Mouse (Mus musculus) kidney, embryonic 15.5 days (tissue): Measurements from ENCODE around the gene Smim24. TPM values are rescaled to one million over a fixed set of nuclear protein-coding genes. Genes with fewer than 3 reads are reported as not detected.

ENCODE experiments used
- ATAC-seq: fragments of 200-750 bp; cut with Nextera tagmentation; replicated peaks from 2 replicates; pipeline ENCODE4 v1.8.0; 2017; ENCODE audit warnings: moderate TSS enrichment; ENCODE audit not compliant: low FRiP score
- H3K27ac ChIP-seq: fragments of 300-500 bp; sonication (generic); 2 replicates; pipeline ENCODE4 v1.5.1; 2015; ENCODE audit warnings: mild to moderate bottlenecking, inconsistent platforms
- H3K27me3 ChIP-seq: fragments of 300-500 bp; sonication (generic); 2 replicates; pipeline ENCODE4 v1.6.1; 2015; ENCODE audit warnings: inconsistent platforms
- H3K36me3 ChIP-seq: fragments of 300-500 bp; sonication (generic); 2 replicates; pipeline ENCODE4 v1.6.1; 2015; ENCODE audit warnings: inconsistent platforms
- H3K4me1 ChIP-seq: fragments of 300-500 bp; sonication (generic); 2 replicates; pipeline ENCODE4 v1.6.1; 2015; ENCODE audit warnings: inconsistent platforms
- H3K4me2 ChIP-seq: fragments of 300-500 bp; sonication (generic); 2 replicates; pipeline ENCODE4 v1.6.1; 2015; ENCODE audit warnings: moderate library complexity, mild to moderate bottlenecking, inconsistent platforms
- H3K4me3 ChIP-seq: fragments of 300-500 bp; sonication (generic); replicated peaks from 2 replicates; pipeline ENCODE4 v1.5.1; 2015; ENCODE audit warnings: mild to moderate bottlenecking, inconsistent platforms
- H3K9ac ChIP-seq: fragments of 300-500 bp; sonication (generic); 2 replicates; pipeline ENCODE4 v1.6.1; 2015; ENCODE audit warnings: mild to moderate bottlenecking, inconsistent platforms
- H3K9me3 ChIP-seq: fragments of 300-500 bp; sonication (generic); replicated peaks from 2 replicates; pipeline ENCODE4 v1.6.1; 2016; ENCODE audit warnings: inconsistent platforms
- WGBS: fragments of 180-500 bp; shearing (Covaris S2); methylation state at CpG from one replicate; pipeline ENCODE4 v1.1.7; 2015; ENCODE audit warnings: mixed read lengths; 5-methylcytosine and 5-hydroxymethylcytosine counted together
- polyA plus RNA-seq: library from polyadenylated mRNA; unstranded; fragments of >200 nt; fragmentation: Nextera tagmentation; extraction: Ambion mirVana; gene quantifications from 2 replicates; pipeline ENCODE4 v1.2.1, GENCODE M21; 2015

Gene Smim24
- polyA plus RNA-seq, 1 experiment from 2014 or later = 26.0 TPM

DNA sequence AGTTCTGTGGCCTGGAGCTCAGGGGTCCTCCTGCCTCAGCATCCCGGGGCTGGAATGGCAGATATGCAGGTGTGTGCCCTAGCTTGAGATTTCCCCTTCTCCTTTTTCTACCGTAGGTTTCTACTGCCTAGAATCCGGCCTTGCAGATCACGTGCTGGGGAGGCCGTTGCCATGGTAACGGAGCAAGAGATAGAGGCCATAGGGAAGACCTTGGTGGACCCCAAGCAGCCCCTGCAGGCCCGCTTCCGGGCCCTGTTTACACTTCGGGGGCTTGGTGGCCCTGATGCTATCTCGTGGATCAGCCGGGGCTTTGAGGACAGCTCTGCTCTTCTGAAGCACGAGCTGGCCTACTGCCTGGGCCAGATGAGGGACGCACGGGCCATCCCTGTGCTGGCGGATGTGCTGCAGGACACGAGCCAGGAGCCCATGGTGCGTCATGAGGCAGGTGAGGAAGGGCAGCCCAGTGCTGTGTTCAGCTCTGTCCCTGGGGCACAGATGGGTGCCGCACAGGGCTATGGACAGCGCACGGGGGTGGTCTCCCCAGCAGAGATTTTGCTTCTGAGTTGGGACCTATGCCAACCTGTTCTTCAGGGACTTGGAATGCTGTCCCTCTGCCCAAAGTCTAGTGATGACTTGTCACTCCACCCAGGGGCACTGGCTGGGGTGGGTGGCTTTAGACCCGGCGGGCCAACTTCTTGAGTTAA is 7.1 kb upstream of the Smim24 start:
- Histone ChIP-seq H3K4me3 (peak overlapping the region; percentile 96), H3K4me2 (peak overlapping the region; percentile 90), H3K27me3 (no peaks in the 10 kb centered on the region), H3K27ac (no peak overlapping the region), H3K9me3 (no peaks in the 10 kb centered on the region), H3K36me3 (peaks cover 40% of the 10 kb centered on the region), H3K9ac (0 out of 2 replicates have a peak overlapping the region, but pooled peaks have one; percentile 5), H3K4me1 (peaks cover 33% of the 10 kb centered on the region)
- WGBS = 82% methylated on average over 22 of the region's 22 CpGs
- ATAC-seq = no peak

DNA sequence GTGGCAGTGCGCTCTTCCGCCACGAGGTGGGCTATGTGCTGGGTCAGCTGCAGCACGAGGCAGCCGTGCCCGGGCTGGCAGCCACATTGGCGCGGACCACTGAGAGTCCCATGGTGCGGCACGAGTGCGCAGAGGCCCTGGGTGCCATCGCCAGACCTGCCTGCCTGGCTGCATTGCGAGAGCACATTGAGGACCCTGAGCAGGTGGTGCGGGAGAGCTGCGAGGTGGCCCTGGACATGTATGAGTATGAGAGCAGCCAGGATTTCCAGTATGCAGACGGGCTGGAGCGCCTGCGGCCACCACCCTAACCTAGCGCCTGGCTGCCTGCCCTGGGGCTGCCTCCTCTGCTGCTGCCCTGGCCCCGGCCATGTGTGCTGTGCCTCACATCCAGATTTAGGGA is 5.1 kb upstream of the Smim24 start:
- 95% methylated on average over 20 of the region's 20 CpGs for WGBS

DNA sequence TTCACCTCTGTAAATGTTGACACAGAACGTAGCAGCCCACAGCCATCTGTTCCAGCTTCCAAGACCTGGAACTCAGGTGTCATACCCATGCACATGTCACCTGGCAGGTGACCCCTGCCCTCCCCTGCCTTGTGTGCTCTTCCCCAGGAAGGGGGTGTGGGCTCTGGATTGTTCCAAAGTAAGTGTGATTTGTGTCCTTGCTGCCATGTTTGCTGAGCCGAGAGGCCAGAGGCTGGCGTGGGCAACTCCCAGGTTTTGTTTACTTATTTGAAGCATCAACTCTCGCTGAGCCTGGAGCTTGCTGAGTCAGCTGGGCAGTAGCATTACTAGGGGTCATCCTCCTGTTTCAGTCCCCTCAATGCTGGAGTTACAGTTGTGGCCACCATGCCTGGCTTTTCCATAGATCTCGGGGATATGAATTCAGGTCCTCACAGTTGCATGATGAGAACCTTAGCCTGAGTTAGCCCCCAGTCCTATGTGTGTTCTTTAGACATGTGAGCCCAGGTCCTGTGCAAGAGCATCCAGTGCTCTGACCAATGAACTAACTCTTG is 4.3 kb upstream of the Smim24 start, which contains the start of gene Gm48552:
Gene Gm48552, plus strand, starts transcription at position 501 of the 551 bp plus-strand sequence.
- no peaks in the 10 kb centered on the region for H3K27me3 ChIP-seq
- H3K4me3 ChIP-seq = no peak within 1 kb of the TSS
- no peak within 1 kb of the TSS for H3K4me2 ChIP-seq
- H3K4me1 ChIP-seq = peaks cover 42% of the 10 kb centered on the region
- no peaks in the 10 kb centered on the region for H3K9me3 ChIP-seq
- no peak for ATAC-seq
- peaks cover 40% of the 10 kb centered on the region for H3K36me3 ChIP-seq
- WGBS = 71% methylated on average over 5 of the region's 5 CpGs
- H3K9ac ChIP-seq = no peak within 1 kb of the TSS
- peak within 1 kb of the TSS; percentile 55; the same call in 1 of the 2 replicates for H3K27ac ChIP-seq

More for the DNA sequence above, 5.1 kb upstream of the Smim24 start:
- Histone ChIP-seq H3K4me3 (no peak overlapping the region), H3K4me1 (peaks cover 34% of the 10 kb centered on the region), H3K27me3 (no peaks in the 10 kb centered on the region), H3K27ac (no peak overlapping the region), H3K9ac (no peak overlapping the region), H3K36me3 (peaks cover 40% of the 10 kb centered on the region), H3K9me3 (no peaks in the 10 kb centered on the region), H3K4me2 (no peak overlapping the region)
- ATAC-seq = no peak

DNA sequence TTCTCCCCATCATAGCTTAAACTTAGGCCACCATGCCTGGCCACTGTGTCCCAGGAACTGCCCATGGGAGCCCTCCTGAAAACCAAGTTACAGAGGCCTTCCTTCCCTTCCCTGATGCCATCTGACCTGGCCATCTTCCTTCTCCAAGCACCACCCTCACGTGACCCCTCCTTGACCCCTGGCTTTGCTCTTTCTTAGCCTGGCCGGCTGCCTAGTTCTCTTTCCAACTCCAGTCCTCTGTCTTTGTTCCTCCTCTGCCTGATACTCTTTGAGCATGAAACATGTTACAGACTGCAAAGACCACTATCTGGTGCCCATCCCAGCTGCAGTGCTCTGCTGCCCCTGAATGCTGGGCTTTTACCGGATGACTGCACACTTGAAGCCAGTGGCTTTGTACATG is 3.5 kb upstream of the Smim24 start:
- Histone ChIP-seq H3K27ac (peak overlapping the region; percentile 55; the same call in 1 of the 2 replicates), H3K9me3 (no peaks in the 10 kb centered on the region), H3K9ac (no peak overlapping the region), H3K36me3 (peaks cover 40% of the 10 kb centered on the region), H3K4me1 (peaks cover 50% of the 10 kb centered on the region), H3K27me3 (no peaks in the 10 kb centered on the region), H3K4me2 (no peak overlapping the region), H3K4me3 (no peak overlapping the region)
- WGBS = 63% methylated on average over 3 of the region's 3 CpGs
- ATAC-seq = no peak; the same call in 1 of the 2 replicates

DNA sequence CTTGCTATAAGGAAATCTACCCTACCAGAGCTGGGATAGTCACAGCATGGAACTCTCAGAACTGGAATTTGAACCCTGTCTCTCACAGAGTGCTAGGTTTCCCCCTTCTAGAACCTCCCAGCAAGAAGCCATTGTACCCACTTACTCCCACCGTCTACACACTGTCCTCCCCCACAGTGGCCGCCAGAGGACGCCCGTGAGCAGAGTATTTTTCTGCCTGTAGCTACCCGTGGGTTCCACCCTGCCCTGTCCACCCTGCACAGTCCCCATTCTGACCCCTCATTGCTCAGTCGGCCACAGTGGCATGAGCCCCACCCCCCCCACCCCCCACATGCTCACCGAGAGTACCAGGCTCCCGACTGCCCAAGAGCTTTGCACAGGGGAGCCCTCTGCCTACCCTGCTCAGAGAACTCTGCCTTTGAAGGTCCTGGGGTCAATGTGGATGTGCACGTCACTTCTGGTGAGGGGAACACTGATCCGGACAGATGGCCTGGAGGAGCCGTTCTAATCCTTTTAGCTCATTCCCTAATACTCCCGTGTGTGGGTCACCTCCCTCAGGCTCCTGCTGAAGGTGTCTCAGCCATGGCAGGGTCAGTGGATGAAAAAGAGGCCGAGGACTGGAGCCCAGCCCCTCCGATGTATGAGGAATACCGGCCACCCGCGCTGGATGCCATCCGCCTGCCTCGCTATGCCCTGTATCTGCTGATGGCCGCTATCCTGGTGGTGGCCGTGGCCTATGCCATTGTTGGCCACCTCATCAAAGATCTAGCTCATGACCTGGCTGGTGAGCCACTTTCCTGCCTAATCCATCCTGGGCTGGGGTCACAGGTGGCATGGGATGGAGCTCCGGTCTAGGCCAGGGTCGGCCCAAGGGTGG is 2.8 kb upstream of the Smim24 start:
- Histone ChIP-seq H3K36me3 (peaks cover 40% of the 10 kb centered on the region), H3K4me3 (no peak overlapping the region), H3K9ac (no peak overlapping the region), H3K27ac (peak overlapping the region; percentile 55; the same call in 1 of the 2 replicates), H3K9me3 (no peaks in the 10 kb centered on the region), H3K4me1 (peaks cover 46% of the 10 kb centered on the region), H3K27me3 (no peaks in the 10 kb centered on the region), H3K4me2 (no peak overlapping the region)
- ATAC-seq = peak; percentile 46
- 59% methylated on average over 23 of the region's 23 CpGs for WGBS

DNA sequence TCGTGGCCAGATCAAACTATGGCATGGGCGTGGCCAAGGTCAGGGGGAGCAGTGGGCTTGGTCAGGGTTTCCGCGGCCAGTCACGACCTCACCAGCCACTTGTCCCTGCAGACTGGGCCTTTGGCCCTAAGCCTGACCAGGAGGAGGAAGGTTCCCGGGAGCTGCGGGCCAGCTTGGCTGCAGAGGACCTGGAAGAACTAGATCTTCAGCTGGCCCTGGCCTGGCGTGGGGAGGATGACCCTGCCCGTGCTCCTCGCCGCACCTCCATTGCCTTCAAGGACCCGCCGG is 2.2 kb upstream of the Smim24 start:
- Histone ChIP-seq H3K27me3 (no peaks in the 10 kb centered on the region), H3K36me3 (peaks cover 40% of the 10 kb centered on the region), H3K27ac (no peak overlapping the region), H3K9me3 (no peaks in the 10 kb centered on the region), H3K4me2 (no peak overlapping the region), H3K4me1 (peaks cover 40% of the 10 kb centered on the region), H3K4me3 (no peak overlapping the region), H3K9ac (no peak overlapping the region)
- ATAC-seq = no peak
- WGBS = 89% methylated on average over 13 of the region's 13 CpGs

DNA sequence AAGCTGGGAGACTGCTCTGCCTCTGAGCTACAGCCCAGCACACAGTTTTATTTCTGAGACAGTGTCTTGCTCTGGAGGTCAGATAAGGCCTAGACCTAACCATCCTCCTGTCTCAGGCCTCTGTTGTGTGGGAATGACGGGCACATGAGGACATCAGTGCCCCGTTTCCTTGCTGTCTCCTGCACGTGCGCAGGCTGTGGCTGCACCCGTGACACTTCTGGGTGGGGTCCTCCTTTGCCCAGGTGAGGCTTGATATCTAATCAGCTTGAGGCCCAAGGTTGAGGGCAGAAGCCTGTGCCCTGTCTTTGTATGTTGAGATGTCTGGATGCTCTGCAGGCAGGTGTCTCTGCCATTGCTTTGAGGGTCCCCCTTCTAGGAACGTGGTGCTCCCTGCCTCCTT is 581 bp upstream of the Smim24 start:
- Histone ChIP-seq H3K4me1 (peaks cover 44% of the 10 kb centered on the region), H3K27ac (peak overlapping the region; percentile 76; the same call in 1 of the 2 replicates), H3K9ac (no peak overlapping the region), H3K4me2 (no peak overlapping the region), H3K36me3 (peaks cover 23% of the 10 kb centered on the region), H3K4me3 (no peak overlapping the region), H3K9me3 (no peaks in the 10 kb centered on the region), H3K27me3 (no peaks in the 10 kb centered on the region)
- WGBS = 88% methylated on average over 6 of the region's 6 CpGs
- ATAC-seq = no peak

DNA sequence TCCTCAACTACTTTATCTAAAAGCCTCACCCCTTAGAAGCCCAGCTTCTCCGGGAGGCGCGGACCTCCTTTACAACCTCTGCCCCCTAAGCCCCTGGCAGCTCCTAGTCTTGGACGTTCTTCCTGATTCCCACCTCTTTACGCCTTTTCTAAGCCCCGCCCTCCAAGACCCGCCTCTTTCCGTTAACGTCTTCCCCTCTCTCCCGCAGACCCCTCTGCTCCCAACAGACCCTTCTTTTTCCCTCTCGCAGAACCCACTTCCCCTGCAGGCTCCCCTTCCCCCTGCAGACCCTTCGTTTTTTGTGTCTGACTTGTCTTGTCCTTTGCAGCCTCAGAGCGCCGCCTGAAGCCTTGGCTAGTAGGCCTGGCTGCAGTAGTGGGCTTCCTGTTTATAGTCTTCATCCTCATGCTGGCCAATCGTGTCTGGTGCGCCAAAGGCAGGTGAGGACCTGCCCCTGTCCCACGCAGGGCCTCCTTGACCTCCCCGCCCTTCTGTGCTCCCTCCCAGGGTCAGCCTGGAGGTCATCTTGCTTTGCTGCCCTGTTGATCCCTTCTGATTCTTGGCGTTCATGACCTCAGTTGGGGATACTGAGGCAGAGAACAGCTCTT is 709 bp downstream of the Smim24 start:
- 5% methylated on average over 19 of the region's 19 CpGs for WGBS
- peaks cover 19% of the 10 kb centered on the region for H3K36me3 ChIP-seq
- H3K9ac ChIP-seq = peak overlapping the region; percentile 40

DNA sequence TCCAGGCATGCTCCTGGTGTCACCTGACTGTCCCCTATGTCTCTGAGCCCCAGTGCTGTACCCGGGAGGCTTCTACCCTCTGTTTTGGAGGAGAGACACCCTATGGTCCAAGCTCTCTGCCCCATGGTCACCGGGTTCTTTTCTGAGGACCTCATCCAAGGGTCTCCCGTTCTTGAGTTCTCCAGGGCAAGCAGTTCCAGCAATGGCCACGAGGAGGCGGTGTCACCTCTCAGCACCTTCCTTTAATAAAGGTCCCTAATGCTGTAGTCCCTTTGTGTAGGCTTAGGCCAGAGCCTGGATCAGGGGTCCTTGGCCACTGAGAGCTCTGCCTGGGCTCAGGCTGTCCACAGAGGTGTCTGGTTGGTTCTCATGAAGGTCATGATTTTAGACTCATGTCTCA is 2.3 kb downstream of the Smim24 start:
- 0 out of 2 replicates have a peak overlapping the region, but pooled peaks have one; percentile 29 for H3K27ac ChIP-seq
- H3K4me3 ChIP-seq = no peak overlapping the region
- H3K4me2 ChIP-seq = no peak overlapping the region
- WGBS = 16% methylated on average over 5 of the region's 5 CpGs
- no peaks in the 10 kb centered on the region for H3K27me3 ChIP-seq
- peaks cover 42% of the 10 kb centered on the region for H3K4me1 ChIP-seq
- no peak overlapping the region for H3K9ac ChIP-seq
- peaks cover 24% of the 10 kb centered on the region for H3K36me3 ChIP-seq
- no peaks in the 10 kb centered on the region for H3K9me3 ChIP-seq
- no peak for ATAC-seq

More for the DNA sequence above, 709 bp downstream of the Smim24 start:
- Histone ChIP-seq H3K4me2 (peak overlapping the region; percentile 66), H3K27me3 (no peaks in the 10 kb centered on the region), H3K4me1 (peaks cover 48% of the 10 kb centered on the region), H3K27ac (peak overlapping the region; percentile 76), H3K9me3 (no peaks in the 10 kb centered on the region), H3K4me3 (peak overlapping the region; percentile 36)
- no peak for ATAC-seq

DNA sequence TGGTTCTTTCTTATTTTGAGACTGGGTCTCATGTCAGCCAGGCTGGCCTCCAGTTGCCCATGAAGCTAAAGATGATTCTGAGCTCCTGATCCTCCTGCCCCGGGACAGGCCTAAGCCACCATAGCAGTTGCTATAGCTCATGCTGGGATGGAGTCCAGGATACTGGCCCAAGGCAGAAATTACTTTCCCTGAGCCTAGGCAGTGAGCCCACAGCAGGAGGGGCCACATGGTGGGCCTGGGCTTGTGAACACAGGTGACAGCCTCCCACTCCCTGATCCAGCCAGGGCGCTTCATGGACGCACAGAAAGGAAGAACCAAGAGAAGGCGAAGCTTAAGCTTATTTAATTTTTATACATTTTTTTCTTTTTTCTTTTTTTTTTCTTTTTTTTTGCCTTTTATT is 3.0 kb downstream of the Smim24 start:
- no peak for ATAC-seq
- Histone ChIP-seq H3K4me2 (no peak overlapping the region), H3K36me3 (peaks cover 28% of the 10 kb centered on the region), H3K27me3 (no peaks in the 10 kb centered on the region), H3K4me3 (no peak overlapping the region), H3K9me3 (no peaks in the 10 kb centered on the region), H3K4me1 (peaks cover 47% of the 10 kb centered on the region), H3K27ac (0 out of 2 replicates have a peak overlapping the region, but pooled peaks have one; percentile 14), H3K9ac (no peak overlapping the region)
- 88% methylated on average over 4 of the region's 4 CpGs for WGBS

DNA sequence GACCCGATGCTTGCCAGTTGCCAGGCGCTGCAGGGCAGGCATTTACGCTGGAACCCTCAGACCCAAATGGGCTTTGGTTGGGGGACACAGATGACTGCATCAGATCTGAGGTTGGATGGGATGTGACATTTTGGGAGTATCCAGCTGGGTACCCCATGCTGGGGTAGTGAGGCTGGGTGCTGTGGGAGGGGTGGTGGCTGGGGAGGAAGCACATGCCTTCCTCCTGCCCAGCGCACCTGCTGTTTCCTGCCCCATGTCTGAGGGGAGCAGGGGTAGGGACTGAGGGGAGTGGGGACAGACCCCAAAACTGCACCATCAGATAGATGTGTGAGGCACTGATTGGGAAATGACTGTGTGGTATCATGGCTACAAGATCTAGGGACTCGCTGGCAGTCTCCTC is 3.9 kb downstream of the Smim24 start:
- no peak for ATAC-seq
- Histone ChIP-seq H3K36me3 (peaks cover 31% of the 10 kb centered on the region), H3K9me3 (no peaks in the 10 kb centered on the region), H3K4me1 (peaks cover 56% of the 10 kb centered on the region), H3K9ac (no peak overlapping the region), H3K27ac (0 out of 2 replicates have a peak overlapping the region, but pooled peaks have one; percentile 14), H3K4me3 (no peak overlapping the region), H3K4me2 (no peak overlapping the region), H3K27me3 (no peaks in the 10 kb centered on the region)
- 75% methylated on average over 5 of the region's 5 CpGs for WGBS
